Mouse (Mus musculus) liver, postnatal 0 days (tissue): ENCODE measurements around the gene Disp1.

Experiments used
- CTCF ChIP-seq: sonication (generic); IDR thresholded peaks from 2 replicates; pipeline ENCODE4 v1.5.1; 2016; ENCODE audit warnings: antibody characterized with exemption, low read depth
- EP300 ChIP-seq: IDR thresholded peaks from 2 replicates; pipeline ENCODE4 v1.6.1; 2016; ENCODE audit warnings: antibody characterized with exemption, low read depth, mild to moderate bottlenecking

- TF ChIP-seq CTCF (no peak), EP300 (no peak)
These were observed 46.1 kb downstream of the Disp1 start for GRCm38 (mm10) chr1:183175236-183175635.
